Mouse (Mus musculus): ENCODE results near the gene Rnase13. TPM values are rescaled to one million over a fixed set of nuclear protein-coding genes. Genes with fewer than 3 reads are reported as not detected.

Gene Rnase13
- total RNA-seq, 2 experiments from 2014 or later = not detected

DNA sequence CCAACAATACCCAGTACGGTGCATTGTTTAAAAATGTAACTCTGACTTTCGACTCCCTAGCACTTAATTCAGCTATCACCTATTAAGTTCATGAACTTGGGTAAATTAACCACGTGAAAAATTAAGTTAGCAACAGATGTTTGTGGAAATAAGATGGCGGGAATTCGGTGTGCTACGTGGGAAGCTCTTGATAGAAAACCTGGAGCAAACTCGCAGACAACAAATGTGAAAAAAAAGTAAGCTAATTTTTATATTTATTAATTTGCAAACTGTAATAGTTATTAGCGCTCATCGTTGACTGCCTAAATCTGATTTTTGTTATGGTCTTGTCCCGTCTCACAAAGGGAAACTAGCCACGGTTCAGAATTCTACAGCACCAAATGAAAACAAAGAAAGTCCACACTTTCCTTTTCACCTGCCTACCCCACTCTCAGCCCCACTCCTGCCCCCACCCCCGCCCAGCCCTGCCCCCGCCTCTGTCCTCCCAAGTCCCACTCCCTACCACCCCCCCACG, 38.5 kb downstream of the Rnase13 start:
- no peak for DNase-seq (ENCODE audit: low spot score in 2 of 2)

DNA sequence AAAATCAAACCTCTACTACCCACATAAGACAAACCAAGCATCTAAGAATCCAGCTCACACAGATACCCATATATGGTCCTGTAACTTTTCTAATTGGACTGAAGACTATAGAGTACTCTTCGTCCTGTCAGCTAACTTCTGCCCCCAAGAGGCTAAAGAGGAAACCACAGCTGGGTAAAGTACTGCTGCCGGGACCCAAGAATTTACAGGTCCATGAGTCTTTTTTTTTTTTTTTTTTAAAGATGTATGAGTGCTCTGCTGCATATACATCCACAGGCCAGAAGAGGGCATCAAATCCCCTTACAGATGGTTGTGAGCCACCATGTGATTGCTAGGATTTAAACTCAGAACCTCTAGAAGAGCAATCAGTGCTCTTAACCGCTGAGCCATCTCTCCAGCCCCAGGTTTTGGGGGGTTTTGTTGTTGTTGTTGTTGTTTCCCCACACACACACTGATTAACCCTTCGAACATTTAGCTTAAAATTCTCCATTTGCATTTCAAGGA, 39.0 kb downstream of the Rnase13 start:
- DNase-seq (ENCODE audit: low spot score in 2 of 2) = peak; percentile 35 to 59

DNA sequence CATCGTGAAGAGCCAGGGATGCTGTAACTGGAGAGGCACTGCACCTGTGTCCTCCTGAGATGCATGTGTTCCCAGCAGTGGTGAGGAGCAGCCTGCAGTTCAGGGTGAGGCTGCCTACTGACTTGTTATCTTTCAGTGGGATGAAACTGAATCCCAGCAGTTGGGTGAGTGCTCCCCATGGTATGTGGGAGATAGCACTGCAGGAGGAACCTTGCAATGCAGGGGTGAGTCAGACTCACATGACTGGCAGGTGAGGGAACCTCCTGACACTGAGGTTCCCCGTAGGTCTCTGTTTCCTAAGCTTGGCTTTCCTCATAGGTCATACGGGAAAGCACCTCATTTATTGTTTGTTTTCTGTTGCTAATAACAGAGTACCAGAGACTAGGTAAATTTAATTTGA, 45.1 kb downstream of the Rnase13 start:
- DNase-seq (ENCODE audit: low spot score in 2 of 2) = no peak

DNA sequence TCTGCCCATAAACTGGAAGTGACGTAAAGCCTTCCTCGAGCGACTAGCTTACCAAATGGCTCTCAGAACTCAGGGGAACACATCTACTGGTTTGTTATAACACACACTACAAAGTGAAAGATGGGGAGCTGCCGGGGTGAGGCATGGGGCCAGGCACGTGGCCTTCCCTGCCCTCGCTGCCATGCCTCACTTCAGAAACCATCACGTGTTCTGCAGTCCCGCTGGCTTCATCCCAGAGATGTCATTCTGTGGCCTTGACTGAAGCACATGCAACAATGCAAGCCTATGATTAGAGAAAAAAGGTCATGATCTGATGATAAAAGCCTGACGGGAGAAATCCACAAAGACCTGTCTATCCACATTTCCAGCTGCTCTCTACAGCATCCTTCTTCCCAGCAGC, 50.8 kb downstream of the Rnase13 start:
- DNase-seq (ENCODE audit: low spot score in 2 of 2) = no peak

Other genes starting within 250 kb of the Rnase13 start
- gene Gm17079, start 227.3 kb downstream of the Rnase13 start, total RNA-seq (2021) = not detected
- not detected for gene Gm5800, start 205.6 kb downstream of the Rnase13 start, total RNA-seq (2021)
- gene Ang4, start 149.2 kb downstream of the Rnase13 start, total RNA-seq (2021) = not detected
- gene AY358078, start 122.7 kb downstream of the Rnase13 start, total RNA-seq (2021) = not detected
- gene Ear6, start 69.1 kb downstream of the Rnase13 start, total RNA-seq (2021) = not detected
- gene Mettl17, start 37.9 kb downstream of the Rnase13 start, total RNA-seq (2021) = 10 to 100 TPM; 11.4 to 14.3 TPM
- under 1 TPM; 0.47 to 0.96 TPM for gene Slc39a2, start 29.9 kb downstream of the Rnase13 start, total RNA-seq (2021)
- gene Ndrg2, start 8.6 kb downstream of the Rnase13 start, total RNA-seq (2021) = 100 to 1,000 TPM; 315 to 500 TPM
- not detected for gene Tppp2, start 4.3 kb downstream of the Rnase13 start, total RNA-seq (2021)
- 10 to 100 TPM; 90.4 to 92.7 TPM for gene Arhgef40, start 61.9 kb upstream of the Rnase13 start, total RNA-seq (2021)
- 1 to 10 TPM; 1.1 to 2.8 TPM for gene Tmem253, start 92.9 kb upstream of the Rnase13 start, total RNA-seq (2021)
- gene Zfp219, start 98.0 kb upstream of the Rnase13 start, total RNA-seq (2021) = 10 to 100 TPM; 28.3 to 29.7 TPM
- gene Olfr221, start 119.7 kb upstream of the Rnase13 start, total RNA-seq (2021) = not detected
- 100 to 1,000 TPM; 140 to 156 TPM for gene Hnrnpc, start 181.3 kb upstream of the Rnase13 start, total RNA-seq (2021)
- under 1 TPM; 0.23 to 0.49 TPM for gene Rpgrip1, start 187.9 kb upstream of the Rnase13 start, total RNA-seq (2021)

All from gastrocnemius, postnatal 4 days (tissue).